Mouse (Mus musculus) c-Kit-positive CD71-positive TER-119-positive erythroid progenitor cells, embryonic 14.5 days (primary cell): ENCODE data around the gene Tln2.

Source experiments
- DNase-seq: peaks from one replicate; pipeline ENCODE4 v3.0.0-alpha.2; 2013; ENCODE audit warnings: low spot score

Gene Tln2

GRCm38 (mm10) chr9:67205175-67205574 is 354.3 kb downstream of the Tln2 start:
- DNase-seq = no peak

DNA sequence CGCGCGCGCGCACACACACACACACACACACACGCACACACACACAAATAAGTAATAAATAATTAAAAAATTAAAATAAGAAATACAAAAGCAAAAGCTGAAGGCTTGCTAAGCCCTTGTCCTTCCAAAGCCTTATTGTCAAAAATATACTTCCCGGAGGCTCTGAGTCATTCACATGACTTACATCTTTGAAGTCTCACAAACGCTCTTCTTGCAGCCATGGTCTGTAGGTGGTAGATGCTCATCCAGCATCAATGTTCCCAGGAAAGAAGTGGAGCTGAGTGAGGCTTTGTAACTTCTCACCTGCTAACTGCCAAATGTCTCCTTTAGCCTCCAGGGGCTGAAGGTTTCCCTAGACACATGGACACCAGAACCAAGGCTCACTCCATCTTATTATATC is 362.9 kb downstream of the Tln2 start:
- DNase-seq = no peak

GRCm38 (mm10) chr9:67195306-67195705 is 364.2 kb downstream of the Tln2 start:
- DNase-seq = no peak

GRCm38 (mm10) chr9:67191488-67192331 is 367.8 kb downstream of the Tln2 start:
- no peak for DNase-seq

GRCm38 (mm10) chr9:67187686-67188085 is 371.8 kb downstream of the Tln2 start:
- DNase-seq = no peak

- DNase-seq = no peak
Observed at GRCm38 (mm10) chr9:67187182-67187581, 372.3 kb downstream of the Tln2 start.

DNA sequence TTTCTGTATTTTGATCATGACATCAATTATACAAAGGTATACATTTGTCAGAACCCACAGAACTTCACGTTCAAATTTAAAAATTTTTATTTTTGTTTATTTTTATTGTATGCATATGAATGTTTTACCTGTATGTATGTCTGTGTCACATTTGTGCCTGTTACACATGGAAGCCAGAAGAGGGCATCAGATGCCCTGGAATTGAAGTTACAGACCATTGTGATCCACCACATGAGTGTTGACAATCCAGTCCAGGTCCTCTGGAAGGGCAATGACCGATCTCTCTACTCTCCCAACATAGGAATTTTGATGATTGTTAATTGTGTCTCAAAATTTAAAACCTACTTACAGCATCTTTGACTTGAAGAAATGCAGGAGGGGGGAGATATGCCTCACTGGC is 374.9 kb downstream of the Tln2 start:
- no peak for DNase-seq

DNA sequence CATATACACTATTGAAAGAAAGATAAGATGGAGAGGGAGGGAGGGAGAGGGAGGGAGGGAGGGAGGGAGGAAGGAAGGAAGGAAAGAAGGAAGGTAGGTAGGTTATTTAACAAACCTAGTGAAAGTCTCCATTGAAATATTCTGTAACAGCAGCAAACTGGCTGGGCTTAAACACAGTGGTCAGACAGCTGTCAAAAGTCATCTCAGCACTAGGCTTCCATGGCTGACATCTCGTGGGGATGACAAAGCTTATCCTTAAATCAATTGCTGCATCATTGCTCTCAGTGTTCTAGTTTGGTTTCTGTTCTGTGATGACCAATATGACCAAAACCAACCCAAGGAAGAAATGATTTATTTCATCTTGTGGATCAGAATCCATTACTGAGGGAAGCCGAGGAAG is 376.0 kb downstream of the Tln2 start:
- no peak for DNase-seq

- no peak for DNase-seq
Observed at GRCm38 (mm10) chr9:67182006-67182405, 377.5 kb downstream of the Tln2 start.

DNA sequence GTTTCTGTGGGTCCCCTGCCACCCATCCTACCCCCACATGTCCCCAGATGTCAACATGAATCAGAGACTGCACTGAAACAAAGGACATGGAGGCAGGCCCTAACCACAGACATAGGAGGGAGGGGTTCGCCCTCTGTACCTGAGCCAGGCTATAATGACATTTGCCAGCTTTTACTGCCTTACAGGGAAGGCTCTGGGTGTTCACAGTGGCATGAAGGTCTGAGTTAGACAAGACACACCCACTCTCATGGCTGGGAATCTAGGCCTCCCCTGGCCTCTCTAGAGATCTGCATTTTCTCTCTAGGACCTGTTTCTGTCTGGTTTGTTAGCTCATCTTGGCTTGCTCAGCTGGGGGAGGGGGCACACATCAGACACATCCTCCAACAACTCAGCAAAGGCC is 380.8 kb downstream of the Tln2 start:
- no peak for DNase-seq

DNA sequence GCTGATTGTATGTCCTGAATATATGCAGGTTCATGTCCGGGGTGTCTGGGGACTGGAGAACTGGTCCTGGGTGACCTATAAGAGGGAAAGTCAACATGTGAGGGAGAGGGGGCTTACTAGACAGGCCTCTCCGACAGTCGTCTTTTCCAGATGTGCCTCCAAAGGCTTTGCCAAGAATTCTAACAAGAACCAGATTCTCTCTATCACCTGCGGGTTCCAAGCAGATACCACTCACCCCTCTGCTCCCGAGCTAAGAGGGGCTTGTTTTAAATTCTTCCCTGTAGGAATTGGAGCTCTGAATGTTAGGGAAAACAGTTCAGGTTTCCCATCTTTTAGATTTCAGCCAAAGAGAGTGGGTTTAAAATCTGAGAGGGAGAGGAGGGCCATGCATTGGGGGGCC is 381.3 kb downstream of the Tln2 start:
- DNase-seq = no peak

DNA sequence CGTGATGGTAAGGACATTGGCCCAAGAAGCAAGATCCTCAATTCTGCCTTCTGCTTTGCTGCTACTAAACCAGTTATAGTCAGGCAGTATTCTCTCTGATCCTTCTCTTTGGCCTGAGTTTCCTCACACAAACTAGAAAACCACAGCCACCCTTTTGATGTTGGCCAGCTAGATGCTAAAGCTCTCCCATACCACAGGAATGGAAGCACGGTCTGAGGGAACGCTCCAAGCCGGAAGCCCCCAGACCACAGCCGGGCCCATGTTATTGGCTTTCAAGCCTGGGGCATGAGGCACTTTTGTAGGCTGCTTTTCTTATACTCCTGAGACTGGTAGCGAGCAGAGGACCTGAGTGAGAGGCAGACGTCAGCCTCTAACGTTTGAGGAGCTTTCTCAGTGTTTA is 383.4 kb downstream of the Tln2 start:
- DNase-seq = no peak

DNA sequence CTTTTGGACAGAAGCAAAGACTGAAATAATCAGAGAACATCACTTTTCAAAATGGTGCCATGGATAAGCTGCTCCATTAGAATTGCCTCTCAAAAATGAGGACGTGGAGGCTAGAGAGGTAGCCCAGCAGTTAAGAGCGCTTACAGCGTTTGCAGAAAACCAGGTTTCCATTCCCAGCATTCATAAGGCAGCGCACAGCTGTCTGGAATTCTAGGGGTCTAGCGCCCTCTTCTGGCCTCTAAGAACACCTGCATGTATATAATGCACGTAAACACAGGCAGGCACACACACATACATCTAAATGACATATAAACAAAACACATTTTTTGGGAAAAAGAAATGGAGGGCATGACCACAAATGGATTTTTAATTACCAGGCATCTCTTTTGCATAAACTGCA is 385.7 kb downstream of the Tln2 start:
- no peak for DNase-seq

DNA sequence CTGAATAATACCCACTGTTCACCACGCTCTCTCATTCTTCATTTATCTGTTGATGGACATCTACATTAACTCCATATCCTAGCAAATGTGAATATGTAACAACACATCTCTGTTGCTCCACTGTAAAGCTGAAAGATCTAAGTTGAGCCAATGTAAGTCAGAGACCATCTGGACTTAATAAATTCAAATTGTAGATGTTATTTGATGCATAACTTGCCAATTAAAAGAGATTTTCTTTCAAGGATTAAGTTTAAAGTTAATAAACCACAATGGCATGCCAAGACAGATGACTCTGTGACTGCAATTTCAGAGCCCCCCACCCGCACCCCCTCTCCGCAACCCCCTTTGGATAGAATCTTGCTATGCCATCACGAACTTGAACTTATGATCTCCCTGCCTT is 386.3 kb downstream of the Tln2 start:
- no peak for DNase-seq

GRCm38 (mm10) chr9:67171409-67171808 is 388.1 kb downstream of the Tln2 start:
- DNase-seq = no peak

DNA sequence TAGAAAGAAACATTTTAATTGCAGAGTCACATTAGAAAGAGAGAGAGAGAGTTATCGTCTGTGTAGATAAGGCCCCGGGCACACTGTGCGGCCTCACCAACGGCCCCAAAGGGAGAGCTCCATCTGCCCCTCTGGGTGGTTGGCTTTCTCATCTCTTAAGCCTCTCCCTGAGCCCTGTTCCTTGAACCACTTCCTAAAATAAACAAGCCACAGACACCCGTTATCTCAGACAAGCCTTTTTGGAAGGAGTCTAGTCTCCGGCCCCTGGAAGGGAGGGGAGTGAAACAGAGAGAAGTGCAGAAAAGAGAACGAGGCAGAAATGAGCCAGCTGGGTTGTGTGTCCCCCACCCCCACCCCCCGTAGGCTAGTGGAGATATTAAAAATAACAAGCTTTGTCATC is 388.7 kb downstream of the Tln2 start:
- DNase-seq = no peak

- no peak for DNase-seq
Observed at GRCm38 (mm10) chr9:67170047-67170446, 389.5 kb downstream of the Tln2 start.
